Mouse (Mus musculus) common myeloid progenitor, adult 5-6 weeks (primary cell): Measurements from ENCODE around the gene BC029722. TPM values are rescaled to one million over a fixed set of nuclear protein-coding genes. Genes with fewer than 3 reads are reported as not detected.

Source experiments
- ATAC-seq: replicated peaks from 2 replicates; pipeline ENCODE4 v1.8.0; 2016; ENCODE audit warnings: low read depth, mild to moderate bottlenecking, moderate TSS enrichment, inconsistent platforms; ENCODE audit not compliant: poor library complexity, severe bottlenecking
- total RNA-seq: library from RNA; stranded (forward); fragments of 200-1000, 187-1606 nt; gene quantifications from 2 replicates; pipeline ENCODE4 v1.2.3, GENCODE M21; 2017

The BC029722 gene
- total RNA-seq, 1 experiment from 2014 or later: 15.3 TPM

DNA sequence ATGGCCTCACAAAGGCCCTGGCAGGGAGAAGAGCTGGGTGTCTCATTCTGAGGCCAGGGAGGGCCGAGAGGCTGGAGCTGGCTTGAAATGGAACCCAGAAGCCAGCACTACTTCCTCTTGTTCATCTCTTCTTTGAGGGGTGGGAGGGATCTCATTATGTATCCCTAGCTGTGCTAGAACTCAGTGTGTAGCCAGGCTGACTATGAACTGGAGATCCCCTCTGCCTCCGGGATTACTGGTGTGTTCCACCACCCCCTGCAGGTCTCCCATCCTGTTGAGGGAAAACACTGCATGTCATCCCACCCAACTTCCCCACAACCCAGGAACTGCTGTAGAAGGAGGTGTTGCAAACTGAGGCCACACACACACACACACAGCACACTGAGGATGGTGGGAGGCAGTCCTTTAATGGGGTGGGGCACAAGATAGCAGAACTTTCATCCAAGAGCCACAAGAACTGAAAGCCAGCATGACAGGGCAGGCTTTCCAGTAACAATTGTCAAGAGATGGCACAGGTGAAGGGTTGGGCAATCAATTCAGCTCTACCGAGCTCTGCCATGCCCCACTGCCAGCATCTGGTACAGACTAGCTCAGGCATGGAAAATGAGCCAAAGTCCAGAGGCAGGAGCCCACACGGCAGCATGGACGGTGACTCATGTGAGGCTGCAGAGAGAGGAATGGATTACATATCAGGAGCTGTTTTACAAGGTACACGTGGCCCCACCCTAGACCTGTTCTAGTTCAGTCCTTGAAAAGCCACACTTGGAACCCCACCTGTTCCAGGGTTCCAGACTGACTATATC is 424 bp upstream of the BC029722 start:
- peak; percentile 10 for ATAC-seq

DNA sequence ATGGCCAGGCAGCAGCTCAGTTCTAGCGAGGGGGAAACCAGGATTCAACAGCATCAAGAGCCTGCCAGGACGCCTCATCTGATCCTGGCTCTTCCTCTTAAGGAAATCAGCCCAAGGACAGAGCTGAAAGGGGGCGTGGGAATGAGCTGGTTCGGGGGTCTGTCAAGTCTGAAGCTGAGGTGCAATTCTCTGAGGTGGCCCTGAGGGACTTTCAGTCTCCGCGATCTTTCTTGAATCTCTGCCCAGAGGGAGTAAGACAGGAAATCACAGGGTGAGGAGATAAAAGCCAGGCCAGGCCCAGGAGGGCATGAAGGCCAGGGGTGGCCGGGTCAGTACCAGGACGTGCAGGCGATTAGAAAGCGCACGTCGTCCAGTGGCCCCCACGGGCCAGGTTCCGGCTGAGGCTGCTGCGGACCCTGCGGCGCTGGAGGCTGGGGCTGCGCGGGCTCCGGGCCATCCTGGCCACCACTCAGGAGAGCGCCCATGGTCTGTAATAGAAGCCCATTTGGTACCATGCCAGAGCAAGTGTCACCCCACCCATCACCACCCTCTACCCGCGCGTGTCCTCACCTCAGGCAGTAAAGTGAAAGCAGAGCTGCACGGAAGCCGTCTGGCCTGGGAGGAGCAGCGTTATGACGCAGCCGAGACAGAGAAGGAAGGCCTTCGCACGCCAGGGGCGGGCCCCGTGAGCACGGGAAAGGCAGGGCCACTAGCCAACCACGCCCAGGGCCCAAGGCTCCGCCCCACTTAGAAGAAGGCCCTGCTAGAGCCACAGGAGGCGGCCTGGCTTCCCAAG is 432 bp downstream of the BC029722 start:
- peak; percentile 95 for ATAC-seq

GRCm38 (mm10) chr2:155817301-155818245 is 1.7 kb downstream of the BC029722 start:
- no peak for ATAC-seq

DNA sequence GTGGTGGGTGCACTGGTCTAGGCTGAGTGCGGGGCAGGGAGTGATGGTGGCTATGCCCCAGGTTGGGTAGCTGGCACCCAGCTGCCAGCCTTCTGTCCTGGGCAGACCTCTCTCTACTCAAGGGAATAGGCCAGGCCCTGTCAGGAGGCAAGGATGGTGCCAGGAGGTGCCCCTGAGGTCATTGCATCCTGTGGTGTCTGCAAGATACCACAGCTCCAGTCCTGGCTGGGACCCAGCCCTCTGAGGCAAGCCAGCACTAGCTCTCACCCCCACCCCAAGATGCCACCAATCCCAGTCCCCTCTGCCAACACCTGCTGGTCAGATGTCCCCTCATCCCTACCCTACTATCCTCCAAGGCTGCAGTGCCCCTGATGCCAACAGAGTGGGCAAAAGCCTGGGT is 3.0 kb downstream of the BC029722 start:
- no peak for ATAC-seq

GRCm38 (mm10) chr2:155814829-155815228 is 4.4 kb downstream of the BC029722 start:
- no peak for ATAC-seq

DNA sequence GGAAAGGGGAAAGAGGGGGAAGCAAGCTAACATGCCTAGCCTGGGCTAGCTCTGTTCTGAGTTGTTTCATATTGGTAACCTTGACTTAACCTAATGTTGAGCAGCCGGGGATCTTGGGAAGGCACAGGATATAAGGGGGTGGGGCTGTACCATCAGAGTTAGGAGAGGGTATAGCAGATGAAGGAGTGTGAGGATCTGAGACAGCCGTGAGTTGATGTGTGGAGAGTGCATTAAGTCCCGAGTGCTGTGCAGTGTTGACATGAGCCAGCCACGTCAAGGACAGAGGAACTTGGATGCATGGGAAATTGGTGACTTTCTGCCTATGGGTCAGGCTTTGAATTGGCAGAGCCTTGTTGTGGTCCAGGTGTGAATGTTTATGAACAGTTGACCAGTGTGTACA is 6.6 kb downstream of the BC029722 start:
- ATAC-seq: no peak

DNA sequence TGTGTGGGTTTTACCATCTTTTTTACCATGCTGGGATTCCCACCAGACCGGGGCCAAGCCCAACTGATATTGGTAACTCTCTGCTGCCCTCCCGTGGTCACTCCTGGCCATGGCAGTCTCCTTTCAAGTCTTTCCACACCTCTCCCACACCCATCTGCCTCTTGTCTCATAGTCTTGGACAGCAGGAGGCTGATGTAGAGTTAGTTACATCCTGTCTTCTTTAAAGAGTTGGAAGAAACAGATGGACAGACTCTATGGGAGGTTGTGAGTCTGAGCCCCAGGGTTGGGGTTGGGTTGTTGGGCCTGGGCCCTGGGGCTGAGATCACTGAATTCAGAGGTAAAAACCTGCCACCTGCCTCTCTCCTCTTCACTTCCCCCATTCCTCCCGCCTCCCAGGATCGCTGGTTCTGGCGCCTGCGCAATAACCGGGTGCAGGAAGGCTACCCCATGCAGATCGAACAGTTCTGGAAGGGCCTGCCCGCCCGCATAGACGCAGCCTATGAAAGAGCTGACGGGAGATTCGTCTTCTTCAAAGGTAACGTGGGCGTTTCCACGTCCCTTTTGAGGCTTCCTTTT is 7.3 kb downstream of the BC029722 start:
- peak; percentile 82 for ATAC-seq

GRCm38 (mm10) chr2:155809620-155810019 is 9.6 kb downstream of the BC029722 start:
- no peak for ATAC-seq

DNA sequence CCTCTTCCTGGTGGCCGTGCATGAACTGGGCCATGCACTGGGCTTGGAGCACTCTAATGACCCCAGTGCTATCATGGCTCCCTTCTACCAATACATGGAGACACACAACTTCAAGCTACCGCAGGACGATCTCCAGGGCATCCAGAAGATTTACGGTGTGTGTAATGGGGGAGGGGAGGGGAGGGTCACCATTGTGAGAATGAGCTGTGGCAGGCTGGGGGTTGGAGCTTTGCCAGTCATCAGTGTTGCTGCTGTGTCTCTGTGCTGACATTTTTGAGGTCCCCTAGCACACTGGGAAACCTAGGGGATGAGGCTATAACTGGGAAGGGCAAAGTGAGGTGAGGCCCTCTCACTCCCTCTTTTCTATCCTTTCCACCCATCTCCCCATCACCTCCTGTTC is 11.8 kb downstream of the BC029722 start:
- ATAC-seq: no peak

- no peak for ATAC-seq
Observed at GRCm38 (mm10) chr2:155806548-155806947, 12.7 kb downstream of the BC029722 start.

GRCm38 (mm10) chr2:155805925-155806255 is 13.3 kb downstream of the BC029722 start:
- no peak for ATAC-seq

- no peak for ATAC-seq
Observed at GRCm38 (mm10) chr2:155805231-155805924, 13.8 kb downstream of the BC029722 start.

- ATAC-seq: no peak
Observed at GRCm38 (mm10) chr2:155804053-155804452, 15.2 kb downstream of the BC029722 start.

DNA sequence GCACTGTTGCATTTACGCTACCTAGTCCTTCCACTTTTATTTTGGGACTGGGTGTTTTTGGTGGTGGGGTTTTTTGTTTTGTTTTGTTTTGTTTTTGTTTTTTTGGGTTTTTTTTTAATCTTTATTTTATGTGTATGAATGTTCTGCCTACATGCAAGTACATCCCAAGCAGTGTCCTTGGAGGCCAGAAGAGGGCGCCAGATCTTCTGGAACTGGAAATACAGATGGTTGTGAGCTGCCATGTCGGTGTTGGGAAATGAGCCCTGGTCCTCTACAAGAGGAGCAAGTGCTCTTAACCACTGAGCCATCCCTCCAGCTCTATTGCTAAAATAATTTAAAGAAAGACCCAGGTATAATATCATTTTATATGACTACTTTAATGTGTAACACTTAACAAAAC is 16.5 kb downstream of the BC029722 start:
- ATAC-seq: no peak

DNA sequence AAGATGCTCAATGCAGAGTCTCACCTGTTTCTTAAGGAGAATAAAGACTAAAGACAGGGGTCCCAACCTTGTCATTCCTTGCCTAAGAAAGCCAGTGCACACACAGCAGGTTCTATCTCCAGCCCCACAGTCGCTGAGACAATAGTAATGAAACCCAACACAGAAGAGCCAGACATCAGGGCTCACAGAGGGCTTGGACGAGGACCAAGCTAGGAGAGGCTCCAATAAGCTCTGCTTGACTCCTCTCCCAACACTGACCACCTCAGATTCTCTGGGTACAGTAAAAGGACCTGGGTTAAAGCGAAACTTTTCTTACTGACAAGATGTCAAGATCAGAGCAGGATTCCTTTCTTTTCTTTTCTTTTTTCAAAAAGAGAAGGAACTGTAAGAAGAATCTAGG is 20.6 kb downstream of the BC029722 start:
- no peak for ATAC-seq

DNA sequence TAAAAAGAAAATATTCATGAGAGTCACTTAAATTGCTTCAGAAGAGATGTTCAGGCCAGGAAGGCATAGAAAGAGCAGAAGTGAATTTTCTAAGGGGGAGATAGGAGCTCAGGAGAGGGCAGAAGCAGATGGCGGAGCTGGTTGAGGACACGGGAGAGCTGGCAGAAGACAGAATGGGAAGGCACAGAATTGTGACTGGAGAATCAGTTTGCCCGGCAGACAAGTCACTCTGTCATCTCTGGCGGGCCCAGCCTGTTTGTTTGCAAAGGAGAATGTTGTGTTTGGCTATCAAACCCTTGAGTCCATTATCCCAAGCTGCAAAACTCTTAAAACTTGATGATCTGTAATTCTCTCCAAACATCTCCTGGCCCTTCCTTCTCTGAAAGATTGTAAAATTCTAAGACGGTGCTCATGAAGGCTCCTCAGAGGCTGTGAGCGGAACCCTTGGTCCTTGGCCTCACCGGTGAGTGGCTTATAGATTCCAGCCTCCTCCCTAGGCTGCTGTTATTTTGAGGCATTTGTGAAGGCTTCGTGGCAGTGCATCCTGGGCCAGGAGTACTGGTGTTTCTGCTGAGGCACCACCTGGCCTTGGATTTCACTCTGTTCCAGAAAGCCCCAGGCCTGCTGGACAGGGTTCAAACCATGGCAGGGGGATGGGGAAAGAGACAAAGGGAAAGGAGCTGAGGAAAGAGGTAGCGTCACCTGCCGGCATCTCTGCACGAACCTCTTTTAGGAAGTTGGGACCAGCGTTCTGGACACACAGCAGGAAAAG is 24.4 kb downstream of the BC029722 start:
- no peak for ATAC-seq

GRCm38 (mm10) chr2:155792899-155793298 is 26.3 kb downstream of the BC029722 start:
- 0 out of 2 replicates have a peak, but pooled peaks have one; percentile 15 for ATAC-seq
